Mouse (Mus musculus): ENCODE data around the gene Galnt10.

Galnt10 gene

GRCm38 (mm10) chr11:57727303-57727969 lies 82.2 kb downstream of the Galnt10 start:
- DNase-seq (ENCODE audit: low spot score), result no peak

GRCm38 (mm10) chr11:57732410-57733281 lies 87.4 kb downstream of the Galnt10 start:
- DNase-seq (ENCODE audit: low spot score), result no peak

- peak; percentile 38 for DNase-seq (ENCODE audit: low spot score)
Measured at GRCm38 (mm10) chr11:57747294-57748080, 102.2 kb downstream of the Galnt10 start.

- no peak for DNase-seq (ENCODE audit: low spot score)
Measured at GRCm38 (mm10) chr11:57753538-57754203, 108.4 kb downstream of the Galnt10 start.

- no peak for DNase-seq (ENCODE audit: low spot score)
Measured at GRCm38 (mm10) chr11:57758621-57759020, 113.4 kb downstream of the Galnt10 start.

GRCm38 (mm10) chr11:57760509-57761058 lies 115.3 kb downstream of the Galnt10 start:
- DNase-seq (ENCODE audit: low spot score), result no peak

- no peak for DNase-seq (ENCODE audit: low spot score)
Measured at GRCm38 (mm10) chr11:57761347-57761746, 116.1 kb downstream of the Galnt10 start.

GRCm38 (mm10) chr11:57764124-57764523 lies 118.9 kb downstream of the Galnt10 start:
- DNase-seq (ENCODE audit: low spot score), result no peak

- no peak for DNase-seq (ENCODE audit: low spot score)
Measured at GRCm38 (mm10) chr11:57766617-57767016, 121.4 kb downstream of the Galnt10 start.

- DNase-seq (ENCODE audit: low spot score), result no peak
Measured at GRCm38 (mm10) chr11:57767171-57767570, 121.9 kb downstream of the Galnt10 start.

GRCm38 (mm10) chr11:57770776-57771175 lies 125.5 kb downstream of the Galnt10 start:
- no peak for DNase-seq (ENCODE audit: low spot score)

GRCm38 (mm10) chr11:57771676-57772075 lies 126.4 kb downstream of the Galnt10 start:
- no peak for DNase-seq (ENCODE audit: low spot score)

- no peak for DNase-seq (ENCODE audit: low spot score)
Measured at GRCm38 (mm10) chr11:57773479-57773878, 128.2 kb downstream of the Galnt10 start.

GRCm38 (mm10) chr11:57773936-57774335 lies 128.7 kb downstream of the Galnt10 start:
- no peak for DNase-seq (ENCODE audit: low spot score)

GRCm38 (mm10) chr11:57775868-57776267 lies 130.6 kb downstream of the Galnt10 start:
- DNase-seq (ENCODE audit: low spot score), result no peak

GRCm38 (mm10) chr11:57776546-57776945 lies 131.3 kb downstream of the Galnt10 start:
- no peak for DNase-seq (ENCODE audit: low spot score)

GRCm38 (mm10) chr11:57778349-57778748 lies 133.1 kb downstream of the Galnt10 start:
- peak; percentile 59 for DNase-seq (ENCODE audit: low spot score)

GRCm38 (mm10) chr11:57779824-57780223 lies 134.6 kb downstream of the Galnt10 start:
- no peak for DNase-seq (ENCODE audit: low spot score)

GRCm38 (mm10) chr11:57786616-57787418 lies 141.6 kb downstream of the Galnt10 start:
- DNase-seq (ENCODE audit: low spot score), result no peak

GRCm38 (mm10) chr11:57787913-57788312 lies 142.7 kb downstream of the Galnt10 start:
- DNase-seq (ENCODE audit: low spot score), result peak; percentile 60

Data from c-Kit-positive CD71-positive TER-119-positive erythroid progenitor cells, embryonic 14.5 days (primary cell).